Comparison of ENCODE assay signal across 8 mouse cellular contexts in genomic region chr7:120982200-120982841, GRCm38 (mm10). TPM values are rescaled to one million over a fixed set of nuclear protein-coding genes. Genes with fewer than 3 reads are reported as not detected.
A peak's percentile ranks its signal among the peaks of the same experiment; 100 is the strongest.
DNase-seq lines count a peak whose midpoint lies in the region; ATAC-seq and TF ChIP-seq lines count a peak whose summit lies in the region.

TSS of gene Cdr2 (minus strand) at chr7:120982312.
TSS of gene Mfsd13b (plus strand) at chr7:120982509.

- H3K4me3 ChIP-seq in CH12.LX (replicated peaks in 1 of 3; ENCODE audit: low read depth in 2 of 3, low read length in 2 of 3, poor library complexity in 1 of 3), result peak within 1 kb of the TSS; percentile 62 to 77 (median 72)
- H3K4me3 ChIP-seq in forebrain, embryonic 11.5 days (ENCODE audit: low read depth, low read length), result peak within 1 kb of the TSS; percentile 84
- H3K4me3 ChIP-seq in heart, embryonic 16.5 days (ENCODE audit: low read length), result peak within 1 kb of the TSS; percentile 80
- peak within 1 kb of the TSS; percentile 85 for H3K4me3 ChIP-seq in liver, embryonic 15.5 days (replicated peaks)
- H3K4me3 ChIP-seq in neural tube, embryonic 12.5 days, result peak within 1 kb of the TSS; percentile 92

- no peak for TF ChIP-seq EP300 in CH12.LX (IDR thresholded peaks at IDR 0.05; ENCODE audit: low read length)

- TF ChIP-seq RAD21 in CH12.LX (IDR thresholded peaks at IDR 0.05; ENCODE audit: low read depth, low read length), result no peak

- no peak within 1 kb of the TSS for H3K27ac ChIP-seq in CH12.LX (ENCODE audit: insufficient read depth, low read depth)
- peak within 1 kb of the TSS; percentile 71 for H3K27ac ChIP-seq in forebrain, embryonic 11.5 days (ENCODE audit: low read depth, low read length)
- H3K27ac ChIP-seq in heart, embryonic 16.5 days (ENCODE audit: low read length), result peak within 1 kb of the TSS; percentile 61
- H3K27ac ChIP-seq in liver, embryonic 15.5 days (replicated peaks), result peak within 1 kb of the TSS; percentile 98
- H3K27ac ChIP-seq in neural tube, embryonic 12.5 days, result peak within 1 kb of the TSS; percentile 57

- peaks cover 3 to 29% of the 10 kb centered on the region in 2 experiments; a peak in 3 of 4 replicates for H3K4me1 ChIP-seq in CH12.LX (ENCODE audit: control insufficient read depth in 1 of 2, insufficient read depth in 2 of 2)
- H3K4me1 ChIP-seq in forebrain, embryonic 11.5 days (replicated peaks; ENCODE audit: control insufficient read depth, insufficient read depth, low read length), result 0 out of 2 replicates have a peak, but pooled peaks cover 3% of the 10 kb centered on the region
- peaks cover 4% of the 10 kb centered on the region for H3K4me1 ChIP-seq in heart, embryonic 16.5 days (ENCODE audit: control insufficient read depth, insufficient read depth, low read length)
- peaks cover 31% of the 10 kb centered on the region for H3K4me1 ChIP-seq in liver, embryonic 15.5 days (replicated peaks)
- peaks cover 11% of the 10 kb centered on the region for H3K4me1 ChIP-seq in neural tube, embryonic 12.5 days

- no peaks in the 10 kb centered on the region for H3K36me3 ChIP-seq in CH12.LX (replicated peaks in 1 of 2; ENCODE audit: control insufficient read depth in 1 of 2, insufficient read depth in 1 of 2, low read length in 1 of 2)
- H3K36me3 ChIP-seq in forebrain, embryonic 11.5 days (ENCODE audit: control insufficient read depth, insufficient read depth, low read length), result no peaks in the 10 kb centered on the region
- H3K36me3 ChIP-seq in heart, embryonic 16.5 days (ENCODE audit: control insufficient read depth, insufficient read depth), result no peaks in the 10 kb centered on the region
- peaks cover 6% of the 10 kb centered on the region; the same call in 1 of the 2 replicates for H3K36me3 ChIP-seq in liver, embryonic 15.5 days (replicated peaks)
- H3K36me3 ChIP-seq in neural tube, embryonic 12.5 days, result no peaks in the 10 kb centered on the region

- in situ Hi-C loops in CH12.LX (cut with MboI; ENCODE audit: low pct_ligation_motif_present, low pct_unique_long_range_greater_than_20kb, low sequenced_read_pairs), result loop anchor here (10.0 kb wide), 1 partner anchor 52 kb away; the partner anchor contains the start of gene Mettl9

- dilution Hi-C loops in CH12.LX (cut with MboI; ENCODE audit: extremely low pct_ligation_motif_present, extremely low pct_unique_long_range_greater_than_20kb, low sequenced_read_pairs), result no loop called here

- peak; percentile 92 for TF ChIP-seq POLR2A in CH12.LX (IDR thresholded peaks at IDR 0.05; ENCODE audit: low read depth, low read length)

- no peak for TF ChIP-seq CTCF in CH12.LX (conservative IDR thresholded peaks at IDR 0.05 in 1 of 2, IDR thresholded peaks at IDR 0.05 in 1 of 2; ENCODE audit: low read depth in 2 of 2, low read length in 2 of 2)

- WGBS in forebrain, embryonic 11.5 days, result under 1% methylated on average over 46 of the region's 46 CpGs
- WGBS in heart, embryonic 16.5 days, result under 1% methylated on average over 45 of the region's 46 CpGs
- under 1% methylated on average over 46 of the region's 46 CpGs for WGBS in liver, embryonic 15.5 days (ENCODE audit: insufficient replicate concordance)
- under 1% methylated on average over 46 of the region's 46 CpGs for WGBS in neural tube, embryonic 12.5 days

- H3K4me2 ChIP-seq in CH12.LX (ENCODE audit: insufficient read depth, low read depth, poor library complexity, severe bottlenecking), result peak within 1 kb of the TSS; percentile 88
- peak within 1 kb of the TSS; percentile 88 for H3K4me2 ChIP-seq in forebrain, embryonic 11.5 days (ENCODE audit: low read depth, low read length, severe bottlenecking)
- H3K4me2 ChIP-seq in heart, embryonic 16.5 days (ENCODE audit: low read depth, low read length), result peak within 1 kb of the TSS; percentile 84
- peak within 1 kb of the TSS; percentile 93 for H3K4me2 ChIP-seq in liver, embryonic 15.5 days
- peak within 1 kb of the TSS; percentile 67 for H3K4me2 ChIP-seq in neural tube, embryonic 12.5 days (replicated peaks)

- no peaks in the 10 kb centered on the region for H3K27me3 ChIP-seq in CH12.LX (replicated peaks)
- no peaks in the 10 kb centered on the region for H3K27me3 ChIP-seq in forebrain, embryonic 11.5 days (ENCODE audit: control insufficient read depth, insufficient read depth, low read length)
- H3K27me3 ChIP-seq in heart, embryonic 16.5 days (ENCODE audit: control insufficient read depth, insufficient read depth, low read length), result no peaks in the 10 kb centered on the region
- peaks cover 30% of the 10 kb centered on the region for H3K27me3 ChIP-seq in liver, embryonic 15.5 days
- no peaks in the 10 kb centered on the region for H3K27me3 ChIP-seq in neural tube, embryonic 12.5 days (replicated peaks)

- H3K9ac ChIP-seq in CH12.LX (ENCODE audit: insufficient read depth, low read depth), result peak within 1 kb of the TSS; percentile 60
- peak within 1 kb of the TSS; percentile 86 for H3K9ac ChIP-seq in forebrain, embryonic 11.5 days (ENCODE audit: low read length)
- H3K9ac ChIP-seq in heart, embryonic 16.5 days (ENCODE audit: low read length), result peak within 1 kb of the TSS; percentile 82
- H3K9ac ChIP-seq in liver, embryonic 15.5 days, result peak within 1 kb of the TSS; percentile 97
- H3K9ac ChIP-seq in neural tube, embryonic 12.5 days, result peak within 1 kb of the TSS; percentile 69

- peak; percentile 98 for ATAC-seq in forebrain, embryonic 11.5 days (replicated peaks; ENCODE audit: low FRiP score)
- peak; percentile 97 for ATAC-seq in heart, embryonic 16.5 days (replicated peaks; ENCODE audit: extremely low read depth, insufficient read depth, low FRiP score)
- peak; percentile 90 for ATAC-seq in liver, embryonic 15.5 days (ENCODE audit: insufficient read depth)
- ATAC-seq in neural tube, embryonic 12.5 days (ENCODE audit: low FRiP score, low read depth), result peak; percentile 96

- no peaks in the 10 kb centered on the region for H3K9me3 ChIP-seq in CH12.LX (replicated peaks; ENCODE audit: low read length)
- H3K9me3 ChIP-seq in forebrain, embryonic 11.5 days (ENCODE audit: control insufficient read depth, low read length), result no peaks in the 10 kb centered on the region
- H3K9me3 ChIP-seq in heart, embryonic 16.5 days (replicated peaks; ENCODE audit: control insufficient read depth, low read length), result no peaks in the 10 kb centered on the region
- no peaks in the 10 kb centered on the region for H3K9me3 ChIP-seq in liver, embryonic 15.5 days (replicated peaks)
- no peaks in the 10 kb centered on the region for H3K9me3 ChIP-seq in neural tube, embryonic 12.5 days

- no peaks in the 10 kb centered on the region for H3K79me2 ChIP-seq in CH12.LX (replicated peaks; ENCODE audit: control insufficient read depth, extremely low read depth, insufficient read depth, poor library complexity, severe bottlenecking)

- DNase-seq in CH12.LX (ENCODE audit: extremely low read depth), result peak; percentile 99
- DNase-seq in c-Kit-positive CD71-positive TER-119-negative erythroid progenitor cells, embryonic 14.5 days (ENCODE audit: low read depth), result peak; percentile 99
- DNase-seq in forebrain, embryonic 11.5 days (ENCODE audit: low spot score), result peak; percentile 93
- peak; percentile 93 to 98 for DNase-seq in kidney, postnatal 36 days
- peak; percentile 96 for DNase-seq in telencephalon, adult 2 months (ENCODE audit: low read depth, low spot score)

TF ChIP-seq in CH12.LX, 34 proteins besides CTCF, POLR2A, EP300 and RAD21 (continues in another document):
- TF ChIP-seq HCFC1 (IDR thresholded peaks at IDR 0.05; ENCODE audit: low read depth, low read length) (peak; percentile 56), CHD1 (IDR thresholded peaks at IDR 0.05; ENCODE audit: low read depth, low read length) (no peak), UBTF (IDR thresholded peaks at IDR 0.05; ENCODE audit: low read depth, low read length) (no peak), ELF1 (IDR thresholded peaks at IDR 0.05; ENCODE audit: low read depth, low read length) (peak; percentile 74), MAX (IDR thresholded peaks at IDR 0.05; ENCODE audit: low read length) (peak; percentile 82), ETS1 (conservative IDR thresholded peaks at IDR 0.05; ENCODE audit: low read depth, low read length) (no peak), SIN3A (IDR thresholded peaks at IDR 0.05; ENCODE audit: low read length) (peak; percentile 60), KAT2A (IDR thresholded peaks at IDR 0.05; ENCODE audit: insufficient replicate concordance, low read length) (peak; percentile 52; the same call in 1 of the 2 replicates), NRF1 (IDR thresholded peaks at IDR 0.05; ENCODE audit: low read depth, low read length) (peak; percentile 44; the same call in 1 of the 2 replicates), ZC3H11A (IDR thresholded peaks at IDR 0.05; ENCODE audit: low read depth, low read length) (no peak), MAFK (IDR thresholded peaks at IDR 0.05; ENCODE audit: insufficient replicate concordance, low read length) (no peak), MEF2A (IDR thresholded peaks at IDR 0.05; ENCODE audit: borderline replicate concordance, low read depth, low read length) (0 out of 2 replicates have a peak, but pooled peaks have one; percentile 24), TBP (conservative IDR thresholded peaks at IDR 0.05; ENCODE audit: low read depth, low read length) (peak; percentile 91), ZMIZ1 (IDR thresholded peaks at IDR 0.05; ENCODE audit: low read depth, low read length) (peak; percentile 66), MYC (IDR thresholded peaks at IDR 0.05; ENCODE audit: low read depth, low read length) (0 out of 2 replicates have a peak, but pooled peaks have one; percentile 35), POLR2AphosphoS2 (IDR thresholded peaks at IDR 0.05; ENCODE audit: low read depth, low read length) (0 out of 2 replicates have a peak, but pooled peaks have one; percentile 41)

RNA-seq across cellular contexts. Expression of gene Cdr2, which starts in this region (rescaled TPM):
- total RNA-seq in CH12.LX (2012; rRNA removed), result 5.7 and 10.5 TPM in 2 replicates
- 9.5 and 10.4 TPM in 2 replicates for total RNA-seq in CH12.LX (2014; rRNA removed)
- polyA plus RNA-seq in CH12.LX (2012; ENCODE audit: insufficient read length, low read depth), result 8.7 and 9.5 TPM in 2 replicates
- 15.6 and 16.3 TPM in 2 replicates for polyA plus RNA-seq in forebrain, embryonic 11.5 days (2014; fragmentation: Nextera tagmentation; extraction: Ambion mirVana)
- 11.7 and 12.1 TPM in 2 replicates for polyA plus RNA-seq in heart, embryonic 16.5 days (2015; fragmentation: Nextera tagmentation; extraction: Ambion mirVana)
- polyA plus RNA-seq in liver, embryonic 15.5 days (2015; fragmentation: Nextera tagmentation; extraction: Ambion mirVana), result 48.6 and 56.8 TPM in 2 replicates
- polyA plus RNA-seq in neural tube, embryonic 12.5 days (2016; fragmentation: Nextera tagmentation; extraction: Ambion mirVana), result 17.0 and 18.8 TPM in 2 replicates

RNA-seq across cellular contexts. Expression of gene Mfsd13b, which starts in this region (rescaled TPM):
- total RNA-seq in CH12.LX (2012; rRNA removed), result 0.63 TPM in 1 of 2 replicates, not detected in the other
- total RNA-seq in CH12.LX (2014; rRNA removed), result not detected in 2 replicates
- polyA plus RNA-seq in CH12.LX (2012; ENCODE audit: insufficient read length, low read depth), result not detected in 2 replicates
- 0.23 and 0.48 TPM in 2 replicates for polyA plus RNA-seq in forebrain, embryonic 11.5 days (2014; fragmentation: Nextera tagmentation; extraction: Ambion mirVana)
- 0.11 and 0.50 TPM in 2 replicates for polyA plus RNA-seq in heart, embryonic 16.5 days (2015; fragmentation: Nextera tagmentation; extraction: Ambion mirVana)
- polyA plus RNA-seq in liver, embryonic 15.5 days (2015; fragmentation: Nextera tagmentation; extraction: Ambion mirVana), result 0.15 TPM in 1 of 2 replicates, not detected in the other
- polyA plus RNA-seq in neural tube, embryonic 12.5 days (2016; fragmentation: Nextera tagmentation; extraction: Ambion mirVana), result 0.20 TPM in 1 of 2 replicates, not detected in the other
